ENCODE assay signal across 11 mouse cellular contexts in genomic region chr10:86023149-86023548, GRCm38 (mm10). TPM values are rescaled to one million over a fixed set of nuclear protein-coding genes. Genes with fewer than 3 reads are reported as not detected.
A peak's percentile ranks its signal among the peaks of the same experiment; 100 is the strongest.
DNase-seq lines count a peak whose midpoint lies in the region; ATAC-seq and TF ChIP-seq lines count a peak whose summit lies in the region.
"Had no signal": no experiment of that assay in that cellular context is flagged by ENCODE, and none has a peak within 500 bp of the region (broad histone marks: within the 10 kb centered on the region; RNA-seq: fewer than 3 reads in every experiment).

No protein-coding gene starts in this region.

- no peaks in the 10 kb centered on the region for H3K9me3 ChIP-seq in heart, embryonic 15.5 days (replicated peaks)
- no peaks in the 10 kb centered on the region for H3K9me3 ChIP-seq in E14TG2a.4 (ENCODE audit: low read length)
- H3K9me3 ChIP-seq in embryonic facial prominence, embryonic 12.5 days, result no peaks in the 10 kb centered on the region
- H3K9me3 ChIP-seq in liver, embryonic 12.5 days (replicated peaks), result no peaks in the 10 kb centered on the region

- no peak for DNase-seq in heart, postnatal 4 days
- DNase-seq in cerebellum, adult 8-10 months, result no peak
- no peak for DNase-seq in left cerebral cortex, adult 18-20 months (ENCODE audit: low spot score in 2 of 2)
- DNase-seq in adrenal gland, postnatal 36 days, result no peak
- DNase-seq: spleen, adult 18-20 months had no signal

- ATAC-seq in heart, embryonic 15.5 days (replicated peaks; ENCODE audit: insufficient number of reproducible peaks, insufficient read depth, low FRiP score, low read depth), result no peak
- ATAC-seq in embryonic facial prominence, embryonic 12.5 days (ENCODE audit: insufficient number of reproducible peaks, insufficient read depth, low FRiP score, low TSS enrichment), result no peak
- no peak for ATAC-seq in liver, embryonic 12.5 days

- H3K9ac ChIP-seq in heart, embryonic 15.5 days, result 0 out of 2 replicates have a peak overlapping the region, but pooled peaks have one; percentile 81
- H3K9ac ChIP-seq in embryonic facial prominence, embryonic 12.5 days, result no peak overlapping the region
- peak overlapping the region; percentile 89 for H3K9ac ChIP-seq in liver, embryonic 12.5 days

- no peak overlapping the region for H3K27ac ChIP-seq in heart, embryonic 15.5 days
- H3K27ac ChIP-seq in embryonic facial prominence, embryonic 12.5 days, result no peak overlapping the region
- H3K27ac ChIP-seq in liver, embryonic 12.5 days, result peak overlapping the region; percentile 92

- H3K4me3 ChIP-seq in heart, embryonic 15.5 days, result peak overlapping the region; percentile 84
- peak overlapping the region; percentile 93 for H3K4me3 ChIP-seq in E14TG2a.4 (replicated peaks; ENCODE audit: low read length)
- H3K4me3 ChIP-seq in embryonic facial prominence, embryonic 12.5 days, result peak overlapping the region; percentile 91; the same call in 1 of the 2 replicates
- peak overlapping the region; percentile 84 for H3K4me3 ChIP-seq in liver, embryonic 12.5 days

- H3K36me3 ChIP-seq in heart, embryonic 15.5 days, result no peaks in the 10 kb centered on the region
- H3K36me3 ChIP-seq in E14TG2a.4 (ENCODE audit: insufficient read depth, low read length), result peaks cover 29% of the 10 kb centered on the region
- peaks cover 5% of the 10 kb centered on the region; the same call in 1 of the 2 replicates for H3K36me3 ChIP-seq in embryonic facial prominence, embryonic 12.5 days
- H3K36me3 ChIP-seq in liver, embryonic 12.5 days, result peaks cover 26% of the 10 kb centered on the region

- no peaks in the 10 kb centered on the region; the same call in 1 of the 2 replicates for H3K27me3 ChIP-seq in heart, embryonic 15.5 days
- no peaks in the 10 kb centered on the region for H3K27me3 ChIP-seq in E14TG2a.4 (ENCODE audit: insufficient read depth, low read length)
- no peaks in the 10 kb centered on the region for H3K27me3 ChIP-seq in embryonic facial prominence, embryonic 12.5 days
- peaks cover 8% of the 10 kb centered on the region; the same call in 1 of the 2 replicates for H3K27me3 ChIP-seq in liver, embryonic 12.5 days (replicated peaks)

- TF ChIP-seq CTCF in E14TG2a.4 (conservative IDR thresholded peaks at IDR 0.05; ENCODE audit: low read length), result no peak

- H3K4me1 ChIP-seq in heart, embryonic 15.5 days (replicated peaks), result peaks cover 10% of the 10 kb centered on the region; the same call in 1 of the 2 replicates
- H3K4me1 ChIP-seq in E14TG2a.4 (replicated peaks; ENCODE audit: low read depth, low read length), result peaks cover 50% of the 10 kb centered on the region
- 0 out of 2 replicates have a peak, but pooled peaks cover 5% of the 10 kb centered on the region for H3K4me1 ChIP-seq in embryonic facial prominence, embryonic 12.5 days
- peaks cover 52% of the 10 kb centered on the region for H3K4me1 ChIP-seq in liver, embryonic 12.5 days

- peak overlapping the region; percentile 60; the same call in 1 of the 2 replicates for H3K4me2 ChIP-seq in heart, embryonic 15.5 days
- H3K4me2 ChIP-seq in embryonic facial prominence, embryonic 12.5 days (replicated peaks), result peak overlapping the region; percentile 68
- H3K4me2 ChIP-seq in liver, embryonic 12.5 days, result peak overlapping the region; percentile 77

RNA-seq across cellular contexts. Expression of gene Fbxo7, which starts 1.4 kb away (rescaled TPM):
- 18.2 and 23.7 TPM in 2 replicates for polyA plus RNA-seq in heart, embryonic 15.5 days (2015; fragmentation: Nextera tagmentation; extraction: Ambion mirVana)
- 10 to 100 TPM; 15.5 to 16.4 TPM for total RNA-seq in heart, postnatal 4 days (2021)
- polyA plus RNA-seq in embryonic facial prominence, embryonic 12.5 days (2016; fragmentation: Nextera tagmentation; extraction: Ambion mirVana), result 25.0 and 27.9 TPM in 2 replicates
- 67.9 and 68.0 TPM in 2 replicates for polyA plus RNA-seq in liver, embryonic 12.5 days (2016; fragmentation: Nextera tagmentation; extraction: Ambion mirVana)
- 10 to 100 TPM; 26.5 to 30.5 TPM for total RNA-seq in left cerebral cortex, adult 18-20 months (2021)
- 10 to 100 TPM; 20.8 to 28.0 TPM for total RNA-seq in adrenal gland, postnatal 36 days (2021)

RNA-seq across cellular contexts. Expression of gene Bpifc, which starts 11.5 kb away (rescaled TPM):
- 0.24 TPM in 1 of 2 replicates, not detected in the other for polyA plus RNA-seq in heart, embryonic 15.5 days (2015; fragmentation: Nextera tagmentation; extraction: Ambion mirVana)
- total RNA-seq in heart, postnatal 4 days (2021), result not detected
- polyA plus RNA-seq in embryonic facial prominence, embryonic 12.5 days (2016; fragmentation: Nextera tagmentation; extraction: Ambion mirVana), result not detected in 2 replicates
- polyA plus RNA-seq in liver, embryonic 12.5 days (2016; fragmentation: Nextera tagmentation; extraction: Ambion mirVana), result not detected in 2 replicates
- under 1 TPM in 1 of 2 experiments, not detected in 1; 0.33 TPM for total RNA-seq in left cerebral cortex, adult 18-20 months (2021)
- total RNA-seq in adrenal gland, postnatal 36 days (2021), result 1 to 10 TPM in 1 of 2 experiments, under 1 TPM in 1; 0.13 to 1.2 TPM
- total RNA-seq: left cerebral cortex, postnatal 14 days had no signal
- polyA plus RNA-seq: heart, postnatal 0 days had no signal
